Mouse (Mus musculus): ENCODE measurements around the gene Slc35d1. TPM values are rescaled to one million over a fixed set of nuclear protein-coding genes. Genes with fewer than 3 reads are reported as not detected.
A peak's percentile ranks its signal among the peaks of the same experiment; 100 is the strongest.

The Slc35d1 gene
- polyA plus RNA-seq, 1 experiment from 2014 or later = 5.8 TPM

DNA sequence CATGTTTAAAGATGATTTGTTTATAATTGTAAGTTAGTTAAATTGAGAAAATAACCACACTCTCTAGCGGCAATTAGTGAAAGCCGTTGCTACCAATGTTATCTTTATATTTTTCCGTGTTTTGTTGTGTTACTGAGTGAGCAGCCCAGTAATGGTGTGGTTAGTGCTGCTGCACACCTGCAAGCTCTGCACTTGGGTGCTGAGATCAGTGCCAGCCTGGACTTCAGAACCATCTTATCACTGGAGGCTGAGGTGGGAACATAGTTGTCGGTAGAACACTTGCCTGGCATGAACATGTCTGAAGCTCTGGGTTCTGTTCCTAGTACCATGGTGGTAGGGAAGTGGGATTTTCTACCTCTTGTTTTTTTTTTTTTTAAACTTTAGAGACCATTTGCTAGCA lies 88.4 kb downstream of the Slc35d1 start:
- Histone ChIP-seq H3K4me3 (ENCODE audit: low read depth, low read length) (no peak overlapping the region), H3K4me2 (replicated peaks; ENCODE audit: low read depth) (no peak overlapping the region), H3K9me3 (ENCODE audit: control insufficient read depth, low read length) (no peaks in the 10 kb centered on the region), H3K9ac (ENCODE audit: low read length) (no peak overlapping the region), H3K27me3 (ENCODE audit: control insufficient read depth, insufficient read depth, low read length) (no peaks in the 10 kb centered on the region), H3K27ac (replicated peaks) (no peak overlapping the region), H3K4me1 (replicated peaks; ENCODE audit: control insufficient read depth, insufficient read depth) (no peaks in the 10 kb centered on the region; the same call in 1 of the 2 replicates), H3K36me3 (ENCODE audit: control insufficient read depth, insufficient read depth, low read length) (no peaks in the 10 kb centered on the region)
- TF ChIP-seq EP300 (optimal IDR thresholded peaks at IDR 0.05) = no peak
- no peak for TF ChIP-seq CTCF (IDR thresholded peaks at IDR 0.05; ENCODE audit: low read depth)
- ATAC-seq (ENCODE audit: low FRiP score, low TSS enrichment) (no peak), DNase-seq (ENCODE audit: low spot score) (no peak)
- 74% methylated on average over 4 of the region's 4 CpGs for WGBS

- no peak for TF ChIP-seq CTCF (IDR thresholded peaks at IDR 0.05; ENCODE audit: low read depth)
- TF ChIP-seq EP300 (optimal IDR thresholded peaks at IDR 0.05) = no peak
- H3K27me3 ChIP-seq (ENCODE audit: control insufficient read depth, insufficient read depth, low read length) = no peaks in the 10 kb centered on the region
- DNase-seq (ENCODE audit: low spot score) (no peak), ATAC-seq (ENCODE audit: low FRiP score, low TSS enrichment) (no peak)
- no peak overlapping the region for H3K9ac ChIP-seq (ENCODE audit: low read length)
- H3K4me3 ChIP-seq (ENCODE audit: low read depth, low read length) = no peak overlapping the region
- no peak overlapping the region for H3K27ac ChIP-seq (replicated peaks)
- H3K4me2 ChIP-seq (replicated peaks; ENCODE audit: low read depth) = no peak overlapping the region
- no peaks in the 10 kb centered on the region for H3K36me3 ChIP-seq (ENCODE audit: control insufficient read depth, insufficient read depth, low read length)
- no peaks in the 10 kb centered on the region; the same call in 1 of the 2 replicates for H3K4me1 ChIP-seq (replicated peaks; ENCODE audit: control insufficient read depth, insufficient read depth)
- no peaks in the 10 kb centered on the region for H3K9me3 ChIP-seq (ENCODE audit: control insufficient read depth, low read length)
Measured at GRCm38 (mm10) chr4:103123606-103124005, 91.4 kb downstream of the Slc35d1 start.

DNA sequence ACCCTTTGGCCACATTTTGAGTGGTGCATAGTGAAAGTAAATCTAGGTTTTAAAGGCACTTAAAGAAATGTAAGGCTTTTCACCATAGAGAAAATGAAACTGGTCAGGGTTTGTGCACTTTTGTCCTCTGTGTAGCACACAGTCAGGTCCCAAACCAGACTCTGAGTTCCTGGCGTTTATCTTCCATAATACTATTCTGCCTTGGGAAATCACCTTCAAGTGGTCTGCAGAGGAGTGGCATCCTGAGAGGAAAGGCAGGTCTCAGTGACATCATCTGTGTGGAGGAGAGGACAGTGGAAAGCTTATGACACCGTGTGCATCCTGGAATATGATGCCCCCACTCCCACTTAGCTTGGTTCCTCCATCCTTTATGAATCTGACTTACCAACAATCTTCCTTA lies 91.9 kb downstream of the Slc35d1 start:
- ATAC-seq (ENCODE audit: low FRiP score, low TSS enrichment) (no peak), DNase-seq (ENCODE audit: low spot score) (no peak)
- TF ChIP-seq EP300 (optimal IDR thresholded peaks at IDR 0.05) (no peak), CTCF (IDR thresholded peaks at IDR 0.05; ENCODE audit: low read depth) (no peak)
- no peak overlapping the region for H3K9ac ChIP-seq (ENCODE audit: low read length)
- no peak overlapping the region for H3K27ac ChIP-seq (replicated peaks)
- H3K9me3 ChIP-seq (ENCODE audit: control insufficient read depth, low read length) = no peaks in the 10 kb centered on the region
- H3K36me3 ChIP-seq (ENCODE audit: control insufficient read depth, insufficient read depth, low read length) = no peaks in the 10 kb centered on the region
- H3K4me2 ChIP-seq (replicated peaks; ENCODE audit: low read depth) = no peak overlapping the region; the same call in 1 of the 2 replicates
- 43% methylated on average over 2 of the region's 2 CpGs for WGBS
- H3K4me3 ChIP-seq (ENCODE audit: low read depth, low read length) = no peak overlapping the region
- no peaks in the 10 kb centered on the region for H3K27me3 ChIP-seq (ENCODE audit: control insufficient read depth, insufficient read depth, low read length)
- no peaks in the 10 kb centered on the region; the same call in 1 of the 2 replicates for H3K4me1 ChIP-seq (replicated peaks; ENCODE audit: control insufficient read depth, insufficient read depth)

DNA sequence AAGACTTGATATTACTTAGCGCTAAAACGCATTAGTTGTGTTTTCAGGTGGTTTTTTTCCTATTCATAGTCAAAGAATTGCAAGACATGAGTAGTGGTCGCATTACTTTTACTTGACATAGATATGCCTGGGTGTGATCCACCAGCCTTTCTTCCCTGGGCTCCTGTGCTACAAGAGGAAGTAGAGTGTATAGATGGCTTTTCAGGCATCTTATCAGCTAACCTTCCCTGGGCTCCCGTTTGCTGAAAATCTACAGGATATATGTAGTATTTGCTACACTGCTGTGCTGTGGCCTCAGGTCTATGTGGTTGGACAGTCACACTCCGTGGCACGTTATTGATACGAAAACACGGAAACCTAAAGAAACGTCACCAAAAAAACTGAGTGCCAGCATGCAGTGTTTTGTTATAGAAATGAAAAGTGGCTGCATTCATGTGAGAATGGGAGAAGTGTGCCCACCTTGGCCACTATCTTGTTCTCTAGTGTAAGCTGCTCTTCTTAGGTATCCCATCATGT lies 94.0 kb downstream of the Slc35d1 start:
- 0 out of 2 replicates have a peak, but pooled peaks cover 3% of the 10 kb centered on the region for H3K36me3 ChIP-seq (ENCODE audit: control insufficient read depth, insufficient read depth, low read length)
- H3K27me3 ChIP-seq (ENCODE audit: control insufficient read depth, insufficient read depth, low read length) = no peaks in the 10 kb centered on the region
- H3K27ac ChIP-seq (replicated peaks) = no peak overlapping the region
- 76% methylated on average over 9 of the region's 9 CpGs for WGBS
- no peak for DNase-seq (ENCODE audit: low spot score)
- H3K9ac ChIP-seq (ENCODE audit: low read length) = peak overlapping the region; percentile 31; the same call in 1 of the 2 replicates
- no peak for ATAC-seq (ENCODE audit: low FRiP score, low TSS enrichment)
- no peaks in the 10 kb centered on the region; the same call in 1 of the 2 replicates for H3K4me1 ChIP-seq (replicated peaks; ENCODE audit: control insufficient read depth, insufficient read depth)
- peak overlapping the region; percentile 90 for H3K4me3 ChIP-seq (ENCODE audit: low read depth, low read length)
- no peak for TF ChIP-seq EP300 (optimal IDR thresholded peaks at IDR 0.05)
- peak overlapping the region; percentile 69 for H3K4me2 ChIP-seq (replicated peaks; ENCODE audit: low read depth)
- H3K9me3 ChIP-seq (ENCODE audit: control insufficient read depth, low read length) = no peaks in the 10 kb centered on the region

Other genes with a start within 250 kb of the Slc35d1 start
- gene Tctex1d1, start 236.6 kb downstream of the Slc35d1 start, polyA plus RNA-seq (2015; fragmentation: Nextera tagmentation; extraction: Ambion mirVana) = 1.6 and 2.6 TPM in 2 replicates
- gene Insl5, start 188.3 kb downstream of the Slc35d1 start, polyA plus RNA-seq (2015; fragmentation: Nextera tagmentation; extraction: Ambion mirVana) = not detected in 2 replicates
- 24.8 and 31.1 TPM in 2 replicates for gene Mier1, start 100.8 kb downstream of the Slc35d1 start, polyA plus RNA-seq (2015; fragmentation: Nextera tagmentation; extraction: Ambion mirVana)
- 0.25 and 0.28 TPM in 2 replicates for gene Wdr78, start 100.6 kb downstream of the Slc35d1 start, polyA plus RNA-seq (2015; fragmentation: Nextera tagmentation; extraction: Ambion mirVana)
- gene 4921539E11Rik, start 75.7 kb upstream of the Slc35d1 start, polyA plus RNA-seq (2015; fragmentation: Nextera tagmentation; extraction: Ambion mirVana) = not detected in 2 replicates
- gene Oma1, start 98.6 kb upstream of the Slc35d1 start, polyA plus RNA-seq (2015; fragmentation: Nextera tagmentation; extraction: Ambion mirVana) = 15.4 and 15.5 TPM in 2 replicates

Measured in stomach, postnatal 0 days (tissue).